Comparison of ENCODE assay signal across 20 mouse cellular contexts in the genomic region with DNA sequence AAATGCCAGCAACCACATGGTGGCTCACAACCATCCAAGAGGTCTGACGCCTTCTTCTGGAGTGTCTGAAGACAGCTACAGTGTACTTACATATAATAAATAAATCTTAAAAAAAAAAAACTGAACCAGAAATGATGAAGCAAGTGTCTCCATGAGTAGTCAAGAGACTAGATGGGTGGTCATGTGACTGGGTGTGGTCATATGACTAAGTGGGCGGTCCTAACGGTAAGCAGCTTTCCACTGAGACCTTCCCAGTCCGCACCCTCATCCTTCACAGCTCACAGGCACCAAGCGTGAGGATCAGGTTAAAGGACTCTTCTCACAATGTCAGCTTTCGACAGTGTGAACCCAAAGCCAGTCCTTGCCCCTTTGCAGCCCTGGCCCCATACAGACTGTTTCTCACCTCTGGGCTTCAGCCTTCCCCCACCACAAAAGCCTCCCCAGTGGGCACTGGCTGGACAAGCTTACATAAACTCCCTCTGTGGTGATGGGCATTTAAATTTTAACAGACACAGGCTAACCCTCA.
"Had no signal": no experiment of that assay in that cellular context is flagged by ENCODE, and none has a peak within 500 bp of the region (broad histone marks: within the 10 kb centered on the region; RNA-seq: fewer than 3 reads in every experiment).

No protein-coding gene starts in this region.

- DNase-seq: kidney, postnatal 14 days; liver; lung, adult 18-20 months; lung, postnatal 10 days; lung, postnatal 36 days; retina, postnatal 1 day; right cerebral cortex, postnatal 25 days; spleen, adult 18-20 months; thymus, postnatal 36 days had no signal

- H3K4me3 ChIP-seq: limb, embryonic 10.5 days; limb, embryonic 13.5 days; liver, embryonic 12.5 days; liver, embryonic 15.5 days; lung, embryonic 15.5 days; megakaryocyte, embryonic 14.5 days; midbrain, embryonic 10.5 days; midbrain, embryonic 13.5 days; myocyte; neural tube, embryonic 13.5 days; stomach, embryonic 15.5 days had no signal

- H3K27ac ChIP-seq: limb, embryonic 10.5 days; limb, embryonic 13.5 days; liver, embryonic 12.5 days; liver, embryonic 15.5 days; lung, embryonic 15.5 days; midbrain, embryonic 10.5 days; midbrain, embryonic 13.5 days; neural tube, embryonic 13.5 days; stomach, embryonic 15.5 days had no signal
